Mouse (Mus musculus) natural killer cell, adult 2 months (primary cell): ENCODE measurements around the gene Fcrl1.
"Not testable (repeated sequence)": the region's sequence is repeated elsewhere in the genome, so short reads cannot be mapped to it uniquely, and the experiment has no call there.

Experiments used
- DNase-seq, 2 experiments: peaks; one replicate each; pipeline ENCODE4 v3.0.0; 2022; ENCODE audit warnings: low spot score in 2 of 2

Fcrl1 gene

GRCm38 (mm10) chr3:87376195-87377165 is at the start of gene Fcrl1:
Gene Fcrl1 (plus strand): TSS chr3:87376387.
- DNase-seq: peak; percentile 13 to 65

- no peak for DNase-seq
These were observed 38.3 kb upstream of the Fcrl1 start for GRCm38 (mm10) chr3:87337899-87338298.

- not testable (repeated sequence) for DNase-seq
These were observed 25.2 kb upstream of the Fcrl1 start for GRCm38 (mm10) chr3:87350992-87351391.

- DNase-seq: no peak
These were observed 18.6 kb upstream of the Fcrl1 start, which contains the start of gene Cd5l for GRCm38 (mm10) chr3:87357581-87357980. Gene Cd5l (plus strand): TSS chr3:87357881.

GRCm38 (mm10) chr3:87359215-87359614 is 17.0 kb upstream of the Fcrl1 start:
- no peak for DNase-seq

GRCm38 (mm10) chr3:87360466-87360865 is 15.7 kb upstream of the Fcrl1 start:
- no peak for DNase-seq

GRCm38 (mm10) chr3:87365691-87366090 is 10.5 kb upstream of the Fcrl1 start:
- DNase-seq: no peak

GRCm38 (mm10) chr3:87367511-87367910 is 8.7 kb upstream of the Fcrl1 start:
- DNase-seq: no peak

GRCm38 (mm10) chr3:87369181-87369580 is 7.0 kb upstream of the Fcrl1 start:
- DNase-seq: no peak

- no peak for DNase-seq
These were observed 1.0 kb downstream of the Fcrl1 start for GRCm38 (mm10) chr3:87377228-87377627.

- DNase-seq: no peak
These were observed 1.5 kb downstream of the Fcrl1 start for GRCm38 (mm10) chr3:87377719-87378118.

GRCm38 (mm10) chr3:87379641-87380315 is 3.6 kb downstream of the Fcrl1 start:
- DNase-seq: peak in 1 of 2 experiments; percentile 66

- DNase-seq: no peak
These were observed 5.9 kb downstream of the Fcrl1 start for GRCm38 (mm10) chr3:87381806-87382712.

GRCm38 (mm10) chr3:87383308-87383707 is 7.1 kb downstream of the Fcrl1 start:
- DNase-seq: no peak

GRCm38 (mm10) chr3:87385105-87385504 is 8.9 kb downstream of the Fcrl1 start:
- DNase-seq: no peak

GRCm38 (mm10) chr3:87390935-87391334 is 14.7 kb downstream of the Fcrl1 start:
- DNase-seq: no peak

- no peak for DNase-seq
These were observed 22.6 kb downstream of the Fcrl1 start for GRCm38 (mm10) chr3:87398809-87399208.

- peak in 1 of 2 experiments; percentile 20 for DNase-seq
These were observed 23.7 kb downstream of the Fcrl1 start for GRCm38 (mm10) chr3:87399906-87400305.

- peak in 1 of 2 experiments; percentile 81 for DNase-seq
These were observed 25.1 kb downstream of the Fcrl1 start for GRCm38 (mm10) chr3:87401321-87401720.

- DNase-seq: peak; percentile 34 to 78
These were observed 32.0 kb downstream of the Fcrl1 start for GRCm38 (mm10) chr3:87408171-87408570.

GRCm38 (mm10) chr3:87409196-87409935 is 33.2 kb downstream of the Fcrl1 start:
- DNase-seq: no peak
